Mouse (Mus musculus) layer of hippocampus, adult 11-12 months (tissue): ENCODE data around the gene Zfp697.
"Not testable (repeated sequence)": the region's sequence is repeated elsewhere in the genome, so short reads cannot be mapped to it uniquely, and the experiment has no call there.

Experiments used
- DNase-seq: peaks from one replicate; pipeline ENCODE4 v3.0.0; 2022; ENCODE audit warnings: low spot score

The Zfp697 gene

DNA sequence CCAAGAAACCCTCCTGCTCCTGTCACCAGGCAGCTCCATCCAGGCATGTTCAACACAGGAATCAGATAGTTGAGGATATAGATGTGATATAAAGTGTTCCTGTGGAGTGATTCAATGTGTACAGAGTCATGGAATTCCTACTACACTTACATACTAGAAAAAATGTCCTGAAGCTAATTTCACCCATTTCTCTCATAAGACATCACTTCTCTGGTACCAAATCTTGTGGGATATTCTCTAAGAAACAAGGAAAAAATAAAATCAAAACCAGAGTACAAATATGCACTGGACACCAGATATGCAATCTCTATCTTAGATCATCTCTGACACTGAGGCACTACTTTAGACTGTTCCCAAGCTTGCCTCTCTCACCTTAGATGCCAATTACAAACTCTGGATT is 247.9 kb downstream of the Zfp697 start, which contains the start of gene Hsd3b5:
Hsd3b5 (minus strand) TSS at position 101 of the 400 bp plus-strand sequence.
- DNase-seq, result no peak

DNA sequence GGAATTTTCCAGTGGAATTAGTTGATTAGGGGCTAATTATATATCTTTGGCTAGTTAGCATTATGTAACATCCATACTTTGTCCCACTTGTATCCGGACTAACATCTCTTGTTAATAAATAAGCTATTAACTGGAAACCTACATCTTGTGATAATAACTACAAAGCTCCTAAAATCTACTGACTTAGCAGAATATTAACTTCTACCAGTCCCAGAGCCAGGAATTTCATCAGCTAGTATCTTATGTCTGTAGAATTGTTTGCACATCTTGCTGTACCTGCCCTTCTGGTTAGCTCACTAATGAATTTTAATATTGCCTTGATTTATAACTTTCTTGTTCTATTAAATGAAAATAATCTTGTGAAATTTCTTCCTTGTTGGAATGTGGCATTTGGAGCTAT is 252.9 kb downstream of the Zfp697 start:
- no peak for DNase-seq

DNA sequence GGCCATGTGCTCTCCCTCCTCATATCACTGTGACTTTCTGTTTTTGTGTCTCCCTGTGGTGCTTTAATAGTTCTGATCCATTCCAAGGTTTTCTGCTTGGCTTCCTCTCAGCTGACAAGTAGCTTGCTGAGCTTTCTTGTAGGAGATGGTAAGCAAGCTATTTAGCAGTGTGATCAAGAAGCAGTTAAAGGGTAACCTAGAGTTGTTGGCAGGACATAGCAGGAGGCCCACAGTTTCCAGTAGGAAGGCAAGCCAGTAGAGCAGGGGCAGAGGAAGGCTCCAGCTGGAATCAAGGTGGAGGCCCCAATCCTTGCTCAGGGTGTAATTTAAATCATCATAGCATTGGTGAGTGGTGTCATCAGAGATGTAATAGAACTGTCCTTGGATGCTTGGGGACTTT is 298.5 kb downstream of the Zfp697 start:
- no peak for DNase-seq

DNA sequence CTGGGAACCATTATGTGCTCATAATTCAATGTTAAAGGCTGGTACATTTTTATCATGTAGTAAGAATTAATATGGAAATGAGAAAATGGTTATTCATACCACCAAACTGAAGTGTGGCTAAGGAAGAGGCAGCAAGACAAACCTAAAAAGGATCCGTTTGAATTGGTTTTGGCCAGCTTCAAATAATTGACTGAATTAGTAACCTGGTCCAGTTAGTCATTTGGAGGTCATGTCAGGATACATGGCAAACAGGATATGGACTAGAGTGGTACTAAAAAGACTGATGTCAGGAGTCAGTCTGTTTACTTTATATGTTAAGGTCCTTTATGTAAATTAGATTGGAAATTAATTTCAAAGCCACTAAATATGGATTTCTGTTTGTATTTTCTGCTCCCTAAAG is 300.1 kb downstream of the Zfp697 start:
- no peak for DNase-seq

DNA sequence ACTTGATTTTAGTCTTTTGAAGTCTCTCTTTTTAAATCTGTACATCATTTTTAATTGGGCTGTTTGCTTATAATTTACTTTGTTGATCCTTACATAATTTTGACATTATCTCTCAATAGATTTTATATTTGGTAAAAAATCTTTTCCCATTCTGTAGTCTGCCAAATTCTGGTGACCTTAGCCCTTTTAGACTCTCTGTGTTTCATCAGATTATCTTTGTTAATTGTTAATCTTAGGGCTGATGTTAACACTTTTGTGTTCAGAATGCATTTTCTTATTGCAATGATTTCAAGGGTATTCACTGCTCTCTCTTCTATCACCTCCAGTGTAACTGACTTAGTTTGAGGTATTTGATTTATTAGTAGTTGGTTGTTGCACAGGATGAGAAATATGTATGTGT is 338.5 kb downstream of the Zfp697 start:
- DNase-seq, result no peak

DNA sequence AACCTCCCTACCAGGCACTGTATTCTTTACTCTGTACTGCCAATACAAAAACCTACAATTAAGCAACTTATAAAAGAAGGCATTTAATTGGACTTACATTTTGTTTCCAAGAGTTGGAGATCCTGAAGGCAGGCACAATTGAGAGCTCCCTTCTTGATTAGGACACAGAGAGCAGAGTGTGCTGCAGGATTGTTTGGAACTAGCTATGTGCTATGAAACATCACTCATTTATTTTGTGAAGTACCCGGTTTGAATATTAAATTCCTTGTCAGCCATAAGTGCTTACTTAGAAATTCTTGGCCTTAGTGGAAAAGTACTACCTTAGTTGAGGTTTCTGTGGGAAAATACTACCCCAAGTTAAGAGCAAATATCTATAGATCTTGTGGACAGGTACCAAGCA is 342.1 kb downstream of the Zfp697 start, which contains the start of gene Hsd3b2:
Hsd3b2 (minus strand) TSS at position 168 of the 400 bp plus-strand sequence.
- DNase-seq, result no peak

DNA sequence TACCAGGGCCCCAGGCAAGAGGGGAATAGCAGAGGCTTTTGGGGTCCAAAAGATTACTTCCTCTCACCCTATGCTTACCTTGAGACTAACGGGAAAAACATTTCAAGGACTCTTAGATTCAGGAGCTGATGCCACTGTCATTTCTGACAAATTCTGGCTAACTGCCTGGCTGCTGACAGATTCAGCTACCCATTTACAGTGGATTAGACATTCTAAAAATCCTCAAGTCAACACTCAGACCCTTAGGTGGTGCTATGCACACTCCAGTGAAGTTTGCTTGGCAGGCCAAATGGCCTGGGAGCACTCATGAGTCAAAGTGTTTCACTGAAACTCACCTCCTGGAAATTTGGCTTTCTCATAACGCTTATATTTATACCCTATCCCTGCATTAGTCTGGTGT is 344.0 kb downstream of the Zfp697 start:
- DNase-seq, result no peak

DNA sequence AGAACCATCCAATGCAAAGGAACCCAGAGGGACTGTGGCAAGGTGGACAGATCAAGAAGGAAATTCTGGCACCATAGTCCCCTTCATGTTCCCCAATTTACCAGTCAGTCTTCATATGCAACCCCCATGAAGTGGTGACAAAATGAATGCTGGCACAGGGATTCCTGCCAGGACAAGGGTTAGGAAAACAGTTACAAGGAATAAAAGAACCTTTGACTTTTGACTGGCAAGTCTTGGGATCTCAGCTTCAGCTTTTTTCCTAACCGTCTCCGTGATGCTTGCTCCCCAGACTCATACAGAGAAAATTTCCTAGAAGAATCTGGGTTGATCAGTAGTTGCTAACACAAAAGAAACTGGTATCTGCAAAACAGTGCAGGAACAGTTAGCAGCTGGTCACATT is 351.5 kb downstream of the Zfp697 start:
- DNase-seq, result no peak

DNA sequence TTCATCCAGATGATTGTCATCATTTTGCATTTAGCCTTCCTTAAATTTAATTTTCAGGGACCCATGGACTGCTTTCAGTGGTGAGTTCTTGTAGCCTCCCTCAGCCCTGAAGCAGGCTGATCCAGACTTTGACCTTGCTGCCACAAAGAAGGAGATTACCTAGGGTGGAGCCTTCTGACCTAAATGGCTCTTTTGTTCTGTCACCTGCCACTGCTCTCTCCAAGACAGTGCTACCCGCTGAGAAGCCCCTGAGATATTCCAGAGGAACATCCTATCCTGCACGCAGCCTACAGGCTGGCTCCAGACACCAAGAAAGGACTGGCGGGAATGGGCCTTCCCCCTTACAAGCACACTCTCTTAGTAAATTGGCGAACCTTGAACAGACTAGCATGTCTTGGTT is 352.1 kb downstream of the Zfp697 start:
- DNase-seq, result no peak

DNA sequence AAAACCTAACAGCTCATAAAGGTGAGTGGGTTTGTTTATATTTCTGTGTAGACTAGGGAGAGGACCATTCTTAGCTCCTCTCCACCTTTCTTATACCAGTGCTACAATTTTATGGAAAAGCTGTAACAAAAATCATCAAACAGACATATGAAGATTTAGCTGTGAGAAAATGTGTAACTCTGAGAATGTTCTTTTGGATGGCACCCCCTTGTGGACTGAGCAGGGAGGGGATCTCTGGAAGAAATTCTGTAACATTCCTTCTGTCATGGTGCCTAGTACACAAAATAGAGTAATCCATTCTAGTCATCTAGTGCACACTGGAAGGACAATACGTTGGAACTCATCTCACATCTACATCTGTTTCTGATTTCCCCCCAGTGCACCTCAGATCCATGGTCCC is 358.8 kb downstream of the Zfp697 start:
- not testable (repeated sequence) for DNase-seq

DNA sequence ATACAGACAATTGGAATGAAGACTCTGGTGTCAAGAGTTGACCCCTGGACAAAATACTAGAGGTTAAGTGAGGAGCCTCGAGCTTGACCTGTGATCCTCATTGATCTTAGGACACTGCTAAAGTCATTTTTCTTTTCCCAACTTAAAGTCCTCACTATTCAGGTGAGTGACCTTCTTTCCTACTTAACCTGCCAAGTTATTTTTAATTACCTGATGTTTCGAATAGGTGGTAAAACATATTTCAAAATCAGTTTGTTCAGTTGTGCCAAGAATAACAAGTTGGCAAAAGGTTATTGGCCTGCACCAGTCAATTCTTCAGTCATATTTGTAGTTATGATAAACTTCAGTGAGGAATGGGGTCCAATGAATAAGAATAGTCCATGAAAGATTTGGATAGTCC is 369.9 kb downstream of the Zfp697 start:
- DNase-seq, result no peak

DNA sequence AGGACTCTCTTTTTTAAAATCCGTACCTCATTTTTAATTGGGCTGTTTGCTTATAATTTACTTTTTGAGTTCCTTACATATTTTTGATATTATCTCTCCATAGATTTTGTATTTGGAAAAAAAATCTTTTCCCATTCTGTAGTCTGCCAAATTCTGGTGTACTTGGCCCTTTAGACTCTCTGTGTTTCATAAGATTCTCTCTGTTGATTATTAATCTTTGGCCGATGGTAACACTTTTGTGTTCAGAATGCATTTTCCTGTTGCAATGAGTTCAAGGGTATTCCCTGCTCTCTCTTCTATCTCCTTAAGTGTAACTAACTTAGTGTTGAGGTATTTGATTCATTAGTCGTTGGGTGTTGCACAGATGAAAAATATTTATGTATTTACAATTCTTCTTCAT is 374.6 kb downstream of the Zfp697 start:
- no peak for DNase-seq

DNA sequence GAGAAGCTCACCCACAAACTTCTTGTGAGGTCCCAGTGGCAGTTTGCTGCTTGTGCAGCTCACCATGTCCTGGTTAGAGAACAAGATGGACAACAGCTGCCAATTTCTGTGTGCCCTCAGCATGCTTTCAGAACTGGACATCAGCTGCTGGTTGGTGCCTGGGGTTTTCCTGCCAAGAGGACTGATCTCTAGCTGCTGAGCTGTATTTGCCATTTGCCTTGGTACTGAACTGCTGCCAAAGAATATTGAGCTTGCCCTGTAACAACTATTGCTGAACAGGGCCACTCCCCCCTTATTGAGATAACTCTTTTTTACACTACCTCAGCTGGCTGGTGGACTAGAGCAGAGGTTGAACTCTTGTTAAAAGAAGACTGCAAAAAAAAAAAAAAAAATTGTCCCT is 381.9 kb downstream of the Zfp697 start:
- DNase-seq, result no peak

DNA sequence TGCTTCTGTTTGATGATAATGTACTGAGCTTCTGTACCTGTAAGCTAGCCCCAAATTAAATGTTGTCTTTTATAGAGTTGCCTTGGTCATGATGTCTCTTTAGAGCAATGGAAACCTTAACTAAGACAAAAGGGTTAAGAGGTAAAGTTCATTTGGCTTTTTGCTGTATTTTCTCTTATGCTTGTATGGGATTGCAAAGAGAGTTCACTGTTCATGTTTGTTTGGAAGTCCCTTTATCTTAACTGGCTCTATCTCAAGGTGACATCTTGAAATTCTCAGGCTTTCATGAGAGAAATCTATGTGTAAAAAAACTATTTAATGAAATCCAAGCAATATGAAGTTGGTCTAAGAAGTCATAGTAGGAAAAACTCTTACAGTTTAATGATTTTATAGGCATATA is 398.7 kb downstream of the Zfp697 start:
- no peak for DNase-seq

DNA sequence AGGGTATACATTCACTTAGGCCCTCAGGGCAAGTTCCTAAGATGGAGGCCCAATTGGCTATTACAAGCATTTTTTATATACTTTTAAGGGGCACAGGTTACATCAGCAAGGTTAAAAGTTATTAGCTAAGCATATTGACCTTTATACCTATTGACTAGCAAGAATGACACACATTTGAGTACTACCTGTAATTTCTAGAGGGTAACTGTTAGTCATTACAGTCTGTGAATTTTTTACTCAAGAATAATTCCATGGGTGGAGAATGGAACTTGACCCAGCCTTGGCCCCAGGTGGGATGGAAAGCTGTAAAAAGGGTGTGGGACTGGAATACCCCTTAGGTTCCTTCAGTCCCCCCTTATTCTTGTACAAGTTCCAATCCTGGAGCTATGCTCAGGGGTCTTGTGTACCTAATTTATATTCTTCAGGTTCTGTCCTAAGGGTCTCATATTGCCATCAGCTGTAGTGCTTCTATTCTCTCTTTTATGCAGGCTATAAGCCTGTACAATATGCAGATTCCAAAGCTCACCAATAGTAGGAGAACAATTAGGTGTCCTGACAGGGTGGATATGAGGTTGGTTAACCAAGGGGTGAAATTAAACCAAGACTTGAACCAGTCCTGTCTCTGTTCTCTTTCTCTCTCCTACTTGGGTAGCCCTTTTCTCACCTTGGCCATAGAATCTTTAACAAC is 400.1 kb downstream of the Zfp697 start:
- DNase-seq, result no peak

DNA sequence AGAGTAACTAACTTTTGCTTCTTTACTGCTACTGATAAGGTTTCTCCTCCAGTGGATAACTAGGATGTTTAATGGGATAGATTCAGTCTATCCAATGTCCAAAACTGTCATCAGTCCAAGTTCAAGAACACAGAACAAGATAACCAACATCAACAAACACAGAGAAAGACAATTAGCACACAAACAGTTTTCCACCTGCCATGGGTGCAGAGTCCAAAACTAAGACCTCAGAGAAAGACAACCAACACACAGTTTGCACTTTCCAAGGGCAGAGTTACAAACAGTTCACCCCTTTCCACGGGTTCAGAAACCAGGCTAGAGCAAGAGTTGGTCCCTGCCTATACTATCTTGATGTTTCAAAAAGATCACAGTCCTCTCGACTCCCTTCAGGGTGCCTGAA is 404.3 kb downstream of the Zfp697 start:
- no peak for DNase-seq
